Mouse (Mus musculus): ENCODE measurements around the gene 1700122O11Rik. TPM values are rescaled to one million over a fixed set of nuclear protein-coding genes. Genes with fewer than 3 reads are reported as not detected.

The 1700122O11Rik gene
- not detected for total RNA-seq (2022)

DNA sequence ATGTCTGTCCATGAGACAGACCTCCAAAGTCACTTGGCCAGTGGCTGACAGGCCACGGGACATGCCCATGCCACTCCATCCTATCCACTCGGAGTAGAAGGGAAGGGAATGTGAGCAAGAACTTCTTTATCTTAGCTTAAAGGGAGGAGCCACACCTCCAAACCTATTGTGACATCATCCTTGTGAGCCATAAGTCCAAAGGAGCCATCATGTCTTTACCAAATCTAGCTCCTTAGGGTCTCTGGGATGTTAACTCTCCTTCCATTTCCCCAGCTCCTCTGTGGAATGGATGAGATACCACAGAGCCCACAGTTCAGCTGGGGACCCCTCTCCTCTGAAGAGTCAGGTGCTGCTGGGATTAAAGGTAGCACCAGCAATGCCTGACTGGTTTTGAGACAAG is at the start of gene 1700122O11Rik:
Gene 1700122O11Rik, minus strand, starts transcription at position 101 of the 400 bp plus-strand sequence.
- no peak for DNase-seq (ENCODE audit: low spot score in 2 of 2)

DNA sequence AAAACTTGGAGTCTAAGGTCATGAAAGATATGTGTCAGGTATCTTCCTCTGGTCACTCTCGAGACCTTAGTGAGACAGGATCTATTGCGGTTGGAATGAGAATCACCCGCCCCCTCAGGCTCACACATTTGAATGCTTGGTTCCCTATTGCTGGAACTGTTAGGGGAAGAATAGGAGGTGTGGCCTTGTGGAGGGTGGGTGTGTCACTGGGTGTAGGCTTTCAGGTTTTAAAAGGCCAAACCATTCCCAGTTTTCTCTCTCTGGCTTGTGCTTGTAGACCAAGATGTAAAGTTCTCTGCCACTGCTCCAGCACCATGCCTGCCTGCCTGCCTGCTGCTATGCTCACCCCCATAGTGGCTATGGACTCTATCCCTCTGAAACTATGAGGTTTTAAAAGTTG is 42.5 kb upstream of the 1700122O11Rik start:
- no peak for DNase-seq (ENCODE audit: low spot score in 2 of 2)

GRCm38 (mm10) chr17:48067729-48068128 is 29.6 kb upstream of the 1700122O11Rik start:
- no peak for DNase-seq (ENCODE audit: low spot score in 2 of 2)

DNA sequence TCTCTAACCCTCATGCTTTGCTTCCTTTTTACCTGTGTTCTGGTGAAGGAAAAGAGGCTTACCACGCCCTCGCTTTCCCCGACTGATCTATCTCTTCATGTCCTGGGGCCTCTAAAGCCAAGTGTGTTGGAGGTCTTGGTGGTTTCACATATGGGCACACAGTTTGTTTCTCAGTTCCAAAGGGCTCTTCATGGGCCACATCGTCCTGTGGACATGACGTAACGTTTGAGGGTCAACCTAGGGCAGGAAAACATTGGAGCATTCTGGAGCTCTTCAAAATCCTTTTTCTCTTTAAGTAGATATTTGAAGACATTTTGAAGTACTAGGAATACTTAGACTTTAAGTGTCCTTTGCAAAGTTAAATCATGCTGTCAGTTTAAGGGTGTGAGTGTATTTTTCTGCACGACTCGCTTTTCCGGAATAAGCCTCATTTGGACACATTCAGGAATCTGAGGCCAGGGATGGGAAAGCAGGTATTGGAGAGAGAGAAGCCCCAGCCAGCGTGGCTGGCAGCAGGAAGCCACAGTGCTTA is 29.1 kb upstream of the 1700122O11Rik start:
- no peak for DNase-seq (ENCODE audit: low spot score in 2 of 2)

- no peak for DNase-seq (ENCODE audit: low spot score in 2 of 2)
These were observed 27.0 kb upstream of the 1700122O11Rik start for GRCm38 (mm10) chr17:48065081-48065501.

DNA sequence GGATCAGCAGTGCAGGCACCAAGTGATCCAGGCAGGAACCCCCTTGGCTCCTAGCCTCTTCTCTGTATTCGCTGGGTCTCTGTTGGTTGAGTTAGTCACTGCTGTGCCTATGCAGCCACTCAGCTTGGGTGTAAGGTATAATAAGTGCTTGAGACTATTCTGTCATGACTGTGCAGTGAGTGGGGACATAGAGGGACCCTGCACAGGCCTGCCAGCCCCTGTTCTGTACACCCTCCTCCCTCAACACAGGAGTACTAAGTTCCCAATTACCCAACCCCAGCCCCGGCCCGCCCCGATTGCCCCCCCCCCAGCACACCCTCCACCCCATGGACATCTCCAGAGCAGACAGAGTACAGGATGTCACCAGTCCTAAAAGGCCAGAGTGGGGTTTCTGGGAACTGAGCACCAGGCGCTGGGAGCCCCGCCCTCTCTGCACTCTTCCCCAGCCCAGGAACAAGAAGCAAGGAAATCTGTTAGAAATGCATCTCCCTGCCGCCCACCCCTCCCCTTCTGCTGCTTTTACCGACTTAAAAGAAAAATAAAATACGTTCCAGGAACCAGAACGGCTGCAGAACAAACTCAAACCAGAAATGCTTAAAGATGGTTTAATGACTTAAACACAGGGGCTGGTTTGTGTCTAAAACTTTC is 26.2 kb upstream of the 1700122O11Rik start:
- no peak for DNase-seq (ENCODE audit: low spot score in 2 of 2)

- DNase-seq (ENCODE audit: low spot score in 2 of 2) = peak; percentile 42 to 48
These were observed 19.3 kb upstream of the 1700122O11Rik start for GRCm38 (mm10) chr17:48057382-48057781.

DNA sequence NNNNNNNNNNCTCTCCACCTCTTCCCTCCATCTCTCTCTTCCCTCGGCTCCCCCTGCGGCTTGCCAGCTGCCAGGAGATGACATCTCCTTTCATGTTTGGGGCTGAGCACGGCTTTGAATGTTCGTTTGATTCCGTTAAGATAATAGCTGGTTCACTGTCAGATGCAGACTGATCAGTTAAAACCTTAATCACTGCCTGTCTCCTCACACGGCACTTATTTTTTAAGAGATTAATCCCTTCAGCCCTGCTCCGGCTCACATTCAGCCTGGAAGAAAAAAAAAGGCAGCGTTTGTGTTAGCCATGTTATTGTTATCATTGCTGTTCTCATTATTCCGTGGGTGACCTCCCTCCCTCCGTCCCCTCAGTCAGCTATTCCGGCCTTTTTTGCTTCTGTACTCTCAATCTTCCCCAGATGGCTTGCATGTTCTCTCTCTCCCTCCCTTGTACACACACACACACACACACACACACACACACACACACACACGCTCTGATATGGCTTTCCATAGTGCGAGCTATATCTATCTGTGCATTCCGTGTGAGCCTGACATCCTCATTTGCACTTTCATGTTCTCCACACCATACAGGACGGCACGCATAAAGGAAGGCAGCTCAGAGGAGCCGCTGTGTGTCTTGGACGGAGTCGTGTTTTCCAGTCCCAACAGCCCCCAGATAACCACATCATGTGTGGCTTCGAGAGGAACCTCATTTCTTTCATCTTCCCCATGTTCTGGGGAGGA is 17.2 kb upstream of the 1700122O11Rik start:
- no peak for DNase-seq (ENCODE audit: low spot score in 2 of 2)

DNA sequence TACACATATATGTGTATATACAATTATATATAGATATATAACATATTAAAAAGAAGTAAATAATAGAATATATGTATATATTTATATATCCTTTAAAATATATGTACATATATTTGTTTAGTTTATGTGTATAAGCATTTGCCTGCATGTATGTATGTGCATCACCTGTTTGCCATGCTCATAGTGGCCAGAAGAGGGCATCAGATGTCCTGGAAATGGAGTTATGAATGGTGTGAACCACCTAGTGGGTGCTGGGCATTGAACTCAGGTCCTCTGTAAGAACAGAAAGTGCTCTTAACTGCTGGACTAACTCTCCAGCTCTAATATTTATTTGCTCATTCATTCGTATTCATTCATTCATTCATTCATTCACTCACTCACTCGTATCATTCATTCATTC is 15.6 kb upstream of the 1700122O11Rik start:
- DNase-seq (ENCODE audit: low spot score in 2 of 2) = no peak

GRCm38 (mm10) chr17:48052338-48053067 is 14.4 kb upstream of the 1700122O11Rik start:
- DNase-seq (ENCODE audit: low spot score in 2 of 2) = no peak

DNA sequence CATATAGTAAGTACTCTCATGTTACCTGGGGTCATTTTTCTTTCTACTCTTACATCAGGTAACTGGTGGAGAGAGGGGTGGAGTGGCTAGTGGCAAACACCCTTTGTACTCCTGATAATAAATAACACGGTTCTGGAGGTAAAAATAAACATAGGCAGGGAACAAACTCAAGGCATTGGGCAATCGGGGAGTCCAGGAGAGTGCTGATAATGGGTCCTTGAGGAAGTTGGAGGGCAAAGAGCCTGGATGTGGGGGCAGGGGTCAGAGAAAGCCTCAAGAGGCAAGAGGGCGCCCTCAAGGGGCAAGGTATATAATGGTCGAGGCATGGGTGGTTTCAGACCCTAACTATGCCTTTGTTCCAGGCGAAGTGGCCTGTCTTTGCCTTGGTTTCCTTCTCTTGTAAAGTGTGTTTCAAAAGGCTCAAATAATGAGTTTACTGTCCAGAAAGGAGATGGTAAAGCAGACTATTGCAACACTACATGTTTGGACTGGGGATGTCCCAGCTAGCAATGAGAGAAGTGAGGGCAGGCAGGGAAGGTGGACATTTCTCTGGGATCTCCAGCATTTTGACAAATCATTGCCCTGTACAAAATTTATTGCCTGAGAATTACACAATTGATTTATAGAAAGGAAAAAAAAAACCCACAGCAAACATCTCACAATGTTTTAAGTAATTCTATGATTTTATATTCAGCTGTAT is 13.7 kb upstream of the 1700122O11Rik start:
- DNase-seq (ENCODE audit: low spot score in 2 of 2) = no peak

DNA sequence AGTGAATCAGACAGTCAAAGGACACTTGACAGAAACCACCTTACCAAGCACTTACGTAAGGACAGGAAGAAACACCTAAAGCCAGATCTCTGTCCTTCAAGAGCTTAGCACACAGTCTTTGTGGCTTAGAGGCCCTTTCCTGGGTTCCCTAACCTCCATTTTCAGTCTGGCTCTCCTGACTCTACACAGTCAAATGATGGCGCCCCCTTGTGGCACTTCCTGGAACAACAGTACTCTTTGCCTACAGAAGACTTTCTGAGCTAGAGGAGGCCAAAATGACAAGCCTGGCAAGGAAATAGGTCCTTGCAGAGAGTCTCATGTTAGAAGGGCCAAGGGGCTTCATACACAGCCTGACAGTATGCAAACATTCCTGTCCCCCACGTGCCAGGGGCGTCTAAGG is 7.5 kb upstream of the 1700122O11Rik start:
- DNase-seq (ENCODE audit: low spot score in 2 of 2) = peak; percentile 60

DNA sequence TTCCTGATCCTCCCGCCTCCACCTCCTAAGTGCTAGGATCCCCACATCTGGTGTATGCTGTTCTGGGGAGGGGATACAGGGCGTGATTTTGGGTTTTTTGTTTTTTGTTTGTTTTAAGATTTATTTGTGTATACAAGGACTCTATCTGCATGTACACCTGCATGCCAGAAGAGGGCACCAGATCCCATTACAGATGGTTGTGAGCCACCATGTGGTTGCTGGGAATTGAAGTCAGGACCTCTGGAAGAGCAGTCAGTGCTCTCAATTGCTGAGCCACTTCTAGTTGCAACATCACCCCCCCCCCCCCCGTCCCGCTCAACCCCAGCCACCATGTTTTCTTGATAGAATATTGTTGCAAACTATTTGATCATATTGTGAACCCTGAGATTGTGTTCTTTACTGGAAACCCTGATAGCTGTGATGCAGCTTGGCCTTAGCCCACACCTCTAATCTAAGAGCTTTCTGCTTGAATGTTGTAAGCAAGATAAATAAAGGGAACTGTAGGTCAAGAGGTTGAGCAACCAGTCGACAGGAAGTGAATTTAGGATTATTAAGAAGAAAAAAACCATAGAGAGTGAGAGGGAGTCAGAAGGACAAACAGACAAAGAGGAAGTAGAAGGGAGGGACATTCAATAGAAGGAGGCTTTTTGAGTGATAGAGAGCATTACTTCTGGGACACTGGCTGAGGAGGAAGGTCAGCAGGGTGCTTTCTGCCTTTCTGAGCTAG is 5.2 kb upstream of the 1700122O11Rik start:
- DNase-seq (ENCODE audit: low spot score in 2 of 2) = no peak

- peak; percentile 15 to 17 for DNase-seq (ENCODE audit: low spot score in 2 of 2)
These were observed 3.5 kb upstream of the 1700122O11Rik start for GRCm38 (mm10) chr17:48041351-48042287.

DNA sequence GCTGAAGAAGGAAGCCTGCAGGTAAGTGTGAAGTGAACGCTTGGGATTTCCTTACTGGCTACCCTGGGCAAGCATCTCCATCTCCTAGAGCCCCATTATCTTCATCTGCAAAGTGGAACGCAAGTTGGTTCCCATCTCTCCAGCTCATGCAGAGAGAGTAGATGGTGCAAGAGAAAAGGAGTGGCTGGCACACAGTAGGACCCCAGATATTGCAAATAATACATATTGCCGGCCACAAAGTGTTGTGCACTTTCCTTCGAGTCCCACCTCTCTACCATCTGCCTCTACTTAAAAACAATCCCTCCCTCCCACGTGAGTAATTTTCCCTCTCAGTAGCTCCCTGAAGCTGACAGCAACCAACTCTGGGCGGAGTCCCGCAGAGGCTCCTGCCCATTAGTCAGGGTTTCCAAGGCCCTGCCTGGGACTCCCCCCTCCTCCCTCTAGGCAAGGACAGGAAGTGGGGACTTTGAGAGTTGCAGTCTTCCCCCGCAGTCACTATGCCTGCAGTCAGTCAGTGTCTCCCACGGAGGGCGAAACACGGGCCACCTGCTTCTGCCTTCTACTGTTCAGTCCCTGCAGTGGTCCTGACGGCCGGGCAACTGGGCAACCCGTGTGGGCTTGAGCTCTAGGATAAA is 1.3 kb upstream of the 1700122O11Rik start:
- peak; percentile 14 to 52 for DNase-seq (ENCODE audit: low spot score in 2 of 2)

DNA sequence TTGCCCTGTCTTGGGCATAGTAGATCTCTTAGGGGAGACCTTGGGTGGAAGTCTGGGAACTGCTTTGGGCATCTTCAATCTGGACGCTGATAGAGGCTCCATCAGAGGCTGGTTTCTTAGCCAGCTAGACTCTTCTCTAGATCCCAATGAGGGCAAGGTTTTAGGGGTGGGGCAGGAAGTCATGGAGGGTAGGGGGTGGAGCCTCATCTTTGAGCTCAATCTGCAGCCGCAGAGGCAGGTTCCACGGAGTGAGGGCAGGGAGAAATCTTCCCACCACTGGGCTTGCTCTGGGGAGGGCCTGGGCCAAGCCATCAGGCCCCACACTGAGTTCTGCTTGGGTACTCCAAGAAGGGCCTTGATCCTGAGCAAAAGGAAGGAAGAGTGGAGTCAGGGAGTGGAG is 1.2 kb downstream of the 1700122O11Rik start:
- DNase-seq (ENCODE audit: low spot score in 2 of 2) = no peak

- DNase-seq (ENCODE audit: low spot score in 2 of 2) = no peak
These were observed 6.3 kb downstream of the 1700122O11Rik start for GRCm38 (mm10) chr17:48031521-48032430.

DNA sequence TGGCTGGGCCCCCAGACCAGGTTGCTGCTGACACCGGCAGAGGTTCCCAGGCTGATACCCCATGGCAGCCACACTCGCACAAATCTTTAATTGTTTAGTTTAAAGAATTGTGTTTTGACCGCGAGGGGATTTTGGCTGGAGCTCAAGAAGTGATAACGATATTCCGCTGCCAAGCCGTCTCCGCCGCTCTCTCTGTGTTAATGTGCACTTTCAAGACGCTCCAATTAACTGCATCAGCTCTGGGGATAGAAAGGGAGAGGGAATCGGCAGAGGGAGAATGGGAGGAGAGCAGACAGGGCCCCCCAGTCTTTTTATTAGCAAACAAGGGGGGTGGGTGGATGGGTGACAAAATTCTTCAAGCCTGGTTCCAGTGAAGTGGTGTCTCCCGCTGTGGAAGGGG is 8.9 kb downstream of the 1700122O11Rik start:
- no peak for DNase-seq (ENCODE audit: low spot score in 2 of 2)
